Mouse (Mus musculus) limb, embryonic 15.5 days (tissue): ENCODE results near the gene Dhx57. TPM values are rescaled to one million over a fixed set of nuclear protein-coding genes. Genes with fewer than 3 reads are reported as not detected.
"Not testable (repeated sequence)": the region's sequence is repeated elsewhere in the genome, so short reads cannot be mapped to it uniquely, and the experiment has no call there.

ENCODE experiments used
- ATAC-seq: fragments of 200-750 bp; cut with Nextera tagmentation; 2 replicates; pipeline ENCODE4 v1.8.0; 2017; ENCODE audit warnings: low read depth, moderate TSS enrichment; ENCODE audit not compliant: insufficient number of reproducible peaks, low FRiP score, low TSS enrichment
- H3K27ac ChIP-seq: fragments of 300-500 bp; sonication (generic); 2 replicates; pipeline ENCODE4 v1.5.1; 2015; ENCODE audit warnings: moderate library complexity, mild to moderate bottlenecking, inconsistent platforms
- H3K27me3 ChIP-seq: fragments of 300-500 bp; sonication (generic); 2 replicates; pipeline ENCODE4 v1.6.1; 2015; ENCODE audit warnings: inconsistent platforms
- H3K36me3 ChIP-seq: fragments of 300-500 bp; sonication (generic); 2 replicates; pipeline ENCODE4 v1.6.1; 2015; ENCODE audit warnings: inconsistent platforms
- H3K4me1 ChIP-seq: fragments of 300-500 bp; sonication (generic); 2 replicates; pipeline ENCODE4 v1.6.1; 2015; ENCODE audit warnings: inconsistent platforms
- H3K4me2 ChIP-seq: fragments of 300-500 bp; sonication (generic); 2 replicates; pipeline ENCODE4 v1.6.1; 2015; ENCODE audit warnings: mild to moderate bottlenecking, inconsistent platforms
- H3K4me3 ChIP-seq: fragments of 300-500 bp; sonication (generic); 2 replicates; pipeline ENCODE4 v1.5.1; 2015; ENCODE audit warnings: mild to moderate bottlenecking, inconsistent platforms
- H3K9ac ChIP-seq: fragments of 300-500 bp; sonication (generic); 2 replicates; pipeline ENCODE4 v1.6.1; 2015; ENCODE audit warnings: inconsistent platforms
- H3K9me3 ChIP-seq: fragments of 300-500 bp; sonication (generic); 2 replicates; pipeline ENCODE4 v1.6.1; 2016; ENCODE audit warnings: inconsistent platforms
- WGBS: fragments of 180-500 bp; shearing (Covaris S2); methylation state at CpG from one replicate; pipeline ENCODE4 v1.1.7; 2015; 5-methylcytosine and 5-hydroxymethylcytosine counted together
- polyA plus RNA-seq: library from polyadenylated mRNA; unstranded; fragments of >200 nt; fragmentation: Nextera tagmentation; extraction: Ambion mirVana; gene quantifications from 2 replicates; pipeline ENCODE4 v1.2.1, GENCODE M21; 2015

The Dhx57 gene
- polyA plus RNA-seq, 1 experiment from 2014 or later = 21.2 TPM

DNA sequence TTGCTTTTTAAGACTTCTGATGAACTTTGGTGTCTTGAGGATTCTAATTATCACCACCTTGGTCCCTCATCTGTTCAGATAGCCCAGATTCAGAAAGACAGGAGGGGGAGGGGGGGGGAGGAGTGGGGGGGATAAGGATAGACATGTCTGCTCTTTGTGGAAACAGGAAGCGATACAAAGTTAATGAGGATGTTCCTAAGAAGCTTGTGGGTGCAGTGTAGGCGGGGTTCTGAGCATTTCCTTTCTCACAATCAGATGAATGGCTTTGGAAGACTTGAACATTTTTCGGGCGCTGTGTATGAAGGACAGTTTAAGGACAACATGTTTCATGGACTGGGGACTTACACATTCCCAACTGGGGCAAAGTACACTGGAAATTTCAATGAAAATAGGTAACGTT is 5.0 kb upstream of the Dhx57 start:
- Histone ChIP-seq H3K9me3 (no peaks in the 10 kb centered on the region), H3K27ac (no peak overlapping the region), H3K27me3 (no peaks in the 10 kb centered on the region), H3K4me3 (no peak overlapping the region), H3K4me2 (no peak overlapping the region), H3K9ac (no peak overlapping the region), H3K4me1 (no peaks in the 10 kb centered on the region), H3K36me3 (no peaks in the 10 kb centered on the region)
- ATAC-seq = no peak
- 80% methylated on average over 5 of the region's 5 CpGs for WGBS

DNA sequence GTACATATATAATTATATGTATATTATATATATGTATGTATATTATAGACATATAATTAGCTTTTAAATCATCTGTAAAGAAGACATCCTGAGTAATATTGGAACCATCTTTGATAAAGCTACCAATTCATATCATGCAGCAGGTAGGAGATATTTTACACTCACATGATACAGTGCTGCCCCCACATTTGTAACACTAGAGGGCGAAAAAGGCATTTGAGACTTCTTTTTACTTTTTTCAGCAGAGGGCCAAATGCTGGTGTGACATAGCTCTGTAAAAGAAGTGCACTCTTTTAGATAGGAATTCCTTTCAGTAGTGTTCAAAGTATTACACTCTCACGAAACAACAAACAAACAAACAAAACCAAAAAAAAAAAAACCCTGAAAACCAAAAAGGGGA is 872 bp upstream of the Dhx57 start:
- no peaks in the 10 kb centered on the region for H3K9me3 ChIP-seq
- H3K27ac ChIP-seq = no peak overlapping the region
- no peak overlapping the region for H3K4me2 ChIP-seq
- no peak for ATAC-seq
- WGBS = 18% methylated on average over 2 of the region's 2 CpGs
- no peaks in the 10 kb centered on the region for H3K36me3 ChIP-seq
- no peaks in the 10 kb centered on the region for H3K27me3 ChIP-seq
- H3K4me3 ChIP-seq = no peak overlapping the region
- H3K9ac ChIP-seq = no peak overlapping the region
- H3K4me1 ChIP-seq = peaks cover 8% of the 10 kb centered on the region

DNA sequence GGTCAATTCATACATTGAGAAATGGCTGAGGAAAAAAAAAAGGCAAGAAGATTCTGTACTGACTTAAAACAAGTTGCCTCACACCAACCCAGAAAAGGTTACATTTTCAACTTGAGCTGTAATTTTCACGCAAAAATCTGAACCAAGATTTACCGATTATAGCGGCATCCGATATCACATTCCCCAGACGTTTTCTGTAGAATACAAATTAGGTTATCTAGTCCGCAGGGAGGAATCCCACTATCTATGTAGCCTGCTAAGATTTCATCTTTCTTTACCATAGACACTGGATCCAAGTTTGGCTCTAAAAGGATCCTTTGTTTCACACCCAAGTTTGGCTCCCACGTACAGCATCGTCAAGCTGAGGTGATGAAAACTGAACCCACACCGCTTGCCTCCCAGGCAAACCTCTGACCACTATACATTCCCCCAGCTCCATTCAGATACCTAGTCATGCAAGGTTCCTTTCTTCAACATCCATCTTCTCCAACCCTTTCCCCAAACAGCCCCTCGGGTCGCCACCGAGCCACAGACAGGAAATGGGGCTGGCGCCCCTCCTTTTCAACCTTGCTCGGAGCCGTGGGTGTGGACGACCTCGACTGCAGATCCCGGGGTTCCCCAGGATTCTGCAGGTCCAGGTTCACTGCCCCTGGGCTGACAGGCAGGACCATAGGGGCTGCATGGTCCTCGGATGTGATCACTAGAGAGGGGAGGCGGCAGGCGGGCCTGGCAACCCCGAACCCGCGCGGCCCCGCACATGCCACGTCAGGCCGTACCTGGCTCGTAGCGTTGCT is 799 bp downstream of the Dhx57 start:
- Histone ChIP-seq H3K36me3 (no peaks in the 10 kb centered on the region), H3K4me2 (peak overlapping the region; percentile 57), H3K27ac (peak overlapping the region; percentile 90), H3K27me3 (no peaks in the 10 kb centered on the region), H3K4me3 (peak overlapping the region; percentile 94), H3K4me1 (peaks cover 8% of the 10 kb centered on the region), H3K9me3 (no peaks in the 10 kb centered on the region), H3K9ac (peak overlapping the region; percentile 80)
- under 1% methylated on average over 30 of the region's 30 CpGs for WGBS
- no peak; the same call in 1 of the 2 replicates for ATAC-seq

DNA sequence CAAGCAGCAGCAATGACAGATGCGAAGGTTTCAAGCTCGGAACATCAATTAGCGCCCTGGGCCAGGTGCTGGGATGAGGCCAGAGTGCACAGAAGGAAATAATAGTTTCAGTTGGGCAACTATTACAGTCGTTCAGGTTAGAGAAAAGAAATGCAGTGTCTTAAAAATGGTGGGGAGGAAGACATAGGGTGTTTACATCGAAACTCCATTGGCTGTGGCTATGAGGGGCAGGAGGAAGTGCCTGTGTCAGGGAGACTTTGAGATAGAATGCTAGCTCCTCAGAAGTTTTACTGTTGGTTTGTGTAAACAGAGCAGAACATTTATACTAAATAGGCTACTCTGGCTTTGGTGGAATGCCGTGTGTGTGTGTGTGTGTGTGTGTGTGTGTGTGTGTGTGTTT is 2.3 kb downstream of the Dhx57 start:
- Histone ChIP-seq H3K4me2 (no peak overlapping the region), H3K27ac (no peak overlapping the region), H3K27me3 (no peaks in the 10 kb centered on the region), H3K36me3 (no peaks in the 10 kb centered on the region), H3K9me3 (no peaks in the 10 kb centered on the region), H3K4me1 (peaks cover 8% of the 10 kb centered on the region), H3K4me3 (no peak overlapping the region), H3K9ac (no peak overlapping the region)
- WGBS = 72% methylated on average over 6 of the region's 6 CpGs
- ATAC-seq = no peak

DNA sequence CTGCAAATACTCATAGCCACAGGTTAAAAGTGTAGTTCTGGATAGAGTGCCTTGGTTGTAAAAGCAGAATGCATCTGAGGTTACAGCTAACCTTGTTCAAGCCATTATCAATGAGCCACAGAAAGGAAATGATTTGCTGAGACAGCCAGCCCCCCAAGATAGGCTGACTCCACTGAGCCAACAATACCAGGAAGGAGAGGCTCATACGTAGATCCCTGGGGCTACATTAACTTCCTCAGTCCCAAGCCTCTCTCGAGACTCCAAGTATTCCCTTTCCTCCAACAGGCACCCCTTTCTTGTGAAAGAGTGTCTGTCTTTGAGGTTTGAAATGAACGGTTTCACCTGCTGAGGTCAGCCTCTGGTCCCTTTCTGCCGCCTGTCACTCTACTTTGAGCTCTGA is 5.8 kb downstream of the Dhx57 start:
- Histone ChIP-seq H3K4me1 (peaks cover 8% of the 10 kb centered on the region), H3K9ac (no peak overlapping the region), H3K27me3 (no peaks in the 10 kb centered on the region), H3K4me2 (no peak overlapping the region), H3K27ac (no peak overlapping the region), H3K36me3 (peaks cover 16% of the 10 kb centered on the region; the same call in 1 of the 2 replicates), H3K4me3 (no peak overlapping the region), H3K9me3 (no peaks in the 10 kb centered on the region)
- ATAC-seq = no peak
- WGBS = 73% methylated on average over 4 of the region's 4 CpGs

DNA sequence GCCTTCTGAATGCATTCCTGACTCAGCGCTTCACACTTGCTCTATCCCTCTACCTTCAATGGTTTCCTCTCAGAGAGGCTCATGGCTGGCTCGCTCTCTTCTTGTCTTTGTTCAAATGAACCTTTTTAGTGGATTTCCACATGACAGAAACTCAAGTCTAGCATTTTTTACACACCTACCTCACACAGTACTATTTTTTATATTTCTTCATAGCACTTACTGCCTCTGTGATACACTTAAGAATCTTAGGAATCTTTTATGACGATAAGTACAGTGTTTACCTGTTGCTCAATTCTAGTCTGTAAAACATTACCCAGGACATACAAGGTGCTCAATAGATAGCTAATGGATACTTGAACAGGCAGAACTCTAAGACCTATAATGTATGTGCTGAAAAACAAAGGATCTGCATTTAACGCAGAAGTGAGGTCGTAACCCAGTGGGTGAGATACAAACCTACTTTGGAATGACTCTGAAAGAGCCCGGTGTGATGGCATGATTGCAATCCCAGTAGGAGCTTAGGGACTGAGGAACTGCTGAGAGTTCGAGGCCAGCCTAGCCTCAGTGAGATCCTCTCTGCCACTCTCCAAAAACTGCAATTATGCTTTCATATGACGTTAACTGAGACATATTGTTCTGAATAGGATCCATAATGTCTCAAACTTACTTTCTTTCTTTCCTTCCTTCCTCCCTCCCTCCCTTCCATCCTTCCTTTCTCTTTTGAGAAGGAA is 10.8 kb downstream of the Dhx57 start:
- 90% methylated on average over 8 of the region's 8 CpGs for WGBS
- Histone ChIP-seq H3K36me3 (peaks cover 56% of the 10 kb centered on the region), H3K4me3 (no peak overlapping the region)

DNA sequence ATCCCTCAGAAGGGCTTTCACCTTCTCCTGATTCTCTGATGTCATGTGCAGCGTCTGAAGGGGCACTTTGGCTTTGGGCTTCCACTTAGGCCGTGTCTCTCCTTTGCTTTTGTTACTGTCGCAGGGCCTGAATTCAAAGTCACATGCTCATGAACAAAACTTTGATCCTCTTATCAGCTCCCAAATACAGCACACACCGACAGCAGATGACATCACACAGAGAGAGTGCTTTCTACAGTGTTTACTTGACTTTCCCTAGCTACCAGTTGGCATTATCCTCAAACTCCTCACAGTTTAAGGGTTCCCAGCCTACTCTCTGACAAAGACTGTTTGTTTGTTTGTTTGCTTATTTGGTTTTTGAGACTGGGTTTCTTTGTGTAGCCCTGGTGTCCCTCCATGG is 12.0 kb downstream of the Dhx57 start:
- Histone ChIP-seq H3K4me3 (no peak overlapping the region), H3K9me3 (no peaks in the 10 kb centered on the region), H3K4me1 (no peaks in the 10 kb centered on the region), H3K27ac (no peak overlapping the region), H3K36me3 (peaks cover 68% of the 10 kb centered on the region), H3K27me3 (no peaks in the 10 kb centered on the region), H3K4me2 (no peak overlapping the region), H3K9ac (no peak overlapping the region)
- 87% methylated on average over 4 of the region's 4 CpGs for WGBS
- no peak for ATAC-seq

More for the DNA sequence above, 10.8 kb downstream of the Dhx57 start:
- ATAC-seq = no peak
- Histone ChIP-seq H3K27ac (no peak overlapping the region), H3K9ac (no peak overlapping the region), H3K27me3 (no peaks in the 10 kb centered on the region), H3K4me2 (no peak overlapping the region), H3K4me1 (no peaks in the 10 kb centered on the region), H3K9me3 (no peaks in the 10 kb centered on the region)

DNA sequence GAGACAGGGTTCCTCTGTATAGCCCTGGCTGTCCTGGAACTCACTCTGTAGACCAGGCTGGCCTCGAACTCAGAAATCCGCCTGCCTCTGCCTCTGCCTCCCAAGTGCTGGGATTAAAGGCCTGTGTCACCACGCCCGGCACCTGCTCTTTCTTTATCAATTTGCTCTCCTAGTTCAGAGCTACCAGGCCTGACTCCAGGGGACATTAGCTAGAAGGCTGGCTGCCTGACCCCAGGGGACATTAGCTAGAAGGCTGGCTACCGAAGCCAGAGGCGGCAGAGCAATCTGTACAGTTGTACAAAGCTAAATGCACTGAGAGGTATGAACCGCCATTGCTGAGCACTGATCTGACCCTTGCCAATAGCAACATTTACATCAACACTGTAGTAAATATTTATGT is 19.7 kb downstream of the Dhx57 start:
- not testable (repeated sequence) for H3K4me3 ChIP-seq, H3K9ac ChIP-seq, H3K9me3 ChIP-seq, H3K27me3 ChIP-seq, H3K4me2 ChIP-seq, H3K4me1 ChIP-seq, ATAC-seq, H3K27ac ChIP-seq
- peaks cover 83% of the 10 kb centered on the region for H3K36me3 ChIP-seq
- WGBS = 94% methylated on average over 7 of the region's 7 CpGs

DNA sequence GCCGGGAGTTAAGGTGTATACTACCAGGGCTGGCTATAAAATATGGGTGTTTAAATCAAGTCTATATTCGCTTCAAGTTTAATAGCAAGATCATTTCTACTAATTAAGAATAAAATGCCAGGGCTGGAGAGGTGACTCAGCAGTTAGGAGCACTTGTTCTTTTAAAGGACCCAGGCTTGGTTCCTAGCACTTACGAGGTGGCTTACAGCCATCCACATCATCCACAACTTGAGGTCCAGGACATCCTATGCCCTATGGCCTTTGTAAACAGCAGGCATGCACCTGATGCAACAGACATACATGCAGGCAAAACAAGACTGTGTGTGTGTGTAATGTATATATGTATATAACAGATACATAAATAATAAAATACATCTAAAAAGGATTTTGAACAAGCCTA is 22.1 kb downstream of the Dhx57 start:
- Histone ChIP-seq H3K36me3 (peaks cover 80% of the 10 kb centered on the region), H3K27ac (no peak overlapping the region), H3K9ac (no peak overlapping the region), H3K27me3 (no peaks in the 10 kb centered on the region), H3K4me3 (no peak overlapping the region), H3K9me3 (no peaks in the 10 kb centered on the region), H3K4me1 (no peaks in the 10 kb centered on the region), H3K4me2 (no peak overlapping the region)
- 90% methylated on average over 3 of the region's 3 CpGs for WGBS
- ATAC-seq = no peak

DNA sequence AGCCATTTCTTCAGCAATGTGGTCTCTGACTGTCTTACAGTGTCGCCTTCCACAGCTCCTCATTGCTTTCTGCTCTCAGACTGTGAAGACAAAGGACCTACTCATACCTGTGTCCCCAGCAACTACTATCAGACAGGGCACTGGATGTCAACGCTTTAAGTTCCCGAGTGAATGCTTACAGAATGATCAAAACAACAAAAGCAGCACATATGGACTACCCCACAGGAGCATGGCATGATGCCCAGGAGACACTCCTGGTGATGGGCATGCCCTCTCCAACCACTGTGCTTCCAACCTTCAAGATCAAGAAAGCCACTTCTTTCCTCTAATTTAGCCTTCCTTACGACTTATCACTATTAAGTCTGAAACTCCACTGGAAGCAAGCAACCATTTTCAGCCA is 23.2 kb downstream of the Dhx57 start:
- ATAC-seq = no peak
- WGBS = 91% methylated on average over 4 of the region's 4 CpGs

DNA sequence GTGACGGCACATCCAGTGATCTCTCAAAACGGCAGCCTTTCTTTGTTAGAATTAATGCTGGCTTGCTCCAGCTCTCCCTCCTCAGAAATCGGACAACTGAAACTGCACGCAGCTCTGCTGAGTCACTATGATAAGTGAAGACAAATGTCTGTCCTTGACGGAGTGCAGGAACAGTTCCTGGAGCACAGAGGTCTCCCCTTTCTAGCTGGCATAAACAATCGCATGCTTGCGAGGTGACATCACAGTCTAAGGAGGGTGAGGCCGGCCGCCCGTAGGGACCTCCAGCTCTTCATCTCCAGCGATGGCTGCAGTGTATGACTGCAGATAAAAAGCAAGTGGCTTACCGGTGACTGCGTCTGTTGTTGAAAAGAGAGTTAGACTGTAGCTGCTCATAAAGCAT is 35.1 kb downstream of the Dhx57 start:
- no peaks in the 10 kb centered on the region for H3K4me1 ChIP-seq
- 42% methylated on average over 13 of the region's 13 CpGs for WGBS
- H3K4me2 ChIP-seq = no peak overlapping the region
- H3K9me3 ChIP-seq = no peaks in the 10 kb centered on the region
- no peak overlapping the region for H3K4me3 ChIP-seq
- peak; percentile 67; the same call in 1 of the 2 replicates for ATAC-seq
- no peak overlapping the region for H3K27ac ChIP-seq
- H3K9ac ChIP-seq = no peak overlapping the region
- peaks cover 93% of the 10 kb centered on the region for H3K36me3 ChIP-seq
- H3K27me3 ChIP-seq = no peaks in the 10 kb centered on the region

More for the DNA sequence above, 23.2 kb downstream of the Dhx57 start:
- H3K36me3 ChIP-seq = peaks cover 80% of the 10 kb centered on the region
- H3K4me2 ChIP-seq = no peak overlapping the region
- H3K27ac ChIP-seq = no peak overlapping the region
- no peak overlapping the region for H3K9ac ChIP-seq
- no peak overlapping the region for H3K4me3 ChIP-seq
- no peaks in the 10 kb centered on the region for H3K4me1 ChIP-seq
- H3K9me3 ChIP-seq = no peaks in the 10 kb centered on the region
- no peaks in the 10 kb centered on the region for H3K27me3 ChIP-seq

DNA sequence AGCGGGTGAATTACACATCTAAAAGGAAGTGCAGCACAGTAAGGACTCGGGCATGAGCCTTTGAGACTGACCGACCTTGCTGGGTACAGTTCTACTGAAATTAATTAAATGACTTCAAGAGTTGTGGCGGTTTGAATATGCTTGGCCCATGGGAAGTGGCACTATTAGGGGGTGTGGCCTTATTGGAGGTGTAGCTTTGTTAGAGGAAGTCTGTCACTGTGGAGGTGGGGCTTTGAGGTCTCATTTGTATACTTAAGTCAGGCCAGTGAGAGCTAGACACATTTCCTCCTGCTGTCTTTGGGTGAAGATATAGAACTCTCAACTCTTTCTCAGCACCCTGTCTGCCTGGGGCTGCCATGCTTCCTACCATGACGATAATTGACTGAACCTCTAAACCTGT is 35.9 kb downstream of the Dhx57 start:
- Histone ChIP-seq H3K27me3 (no peaks in the 10 kb centered on the region), H3K4me2 (no peak overlapping the region), H3K9ac (no peak overlapping the region), H3K9me3 (no peaks in the 10 kb centered on the region), H3K27ac (no peak overlapping the region), H3K4me3 (no peak overlapping the region), H3K36me3 (peaks cover 93% of the 10 kb centered on the region), H3K4me1 (no peaks in the 10 kb centered on the region)
- WGBS = 94% methylated on average over 5 of the region's 5 CpGs
- ATAC-seq = no peak
